ENCODE assay signal across 15 mouse cellular contexts in the genomic region with DNA sequence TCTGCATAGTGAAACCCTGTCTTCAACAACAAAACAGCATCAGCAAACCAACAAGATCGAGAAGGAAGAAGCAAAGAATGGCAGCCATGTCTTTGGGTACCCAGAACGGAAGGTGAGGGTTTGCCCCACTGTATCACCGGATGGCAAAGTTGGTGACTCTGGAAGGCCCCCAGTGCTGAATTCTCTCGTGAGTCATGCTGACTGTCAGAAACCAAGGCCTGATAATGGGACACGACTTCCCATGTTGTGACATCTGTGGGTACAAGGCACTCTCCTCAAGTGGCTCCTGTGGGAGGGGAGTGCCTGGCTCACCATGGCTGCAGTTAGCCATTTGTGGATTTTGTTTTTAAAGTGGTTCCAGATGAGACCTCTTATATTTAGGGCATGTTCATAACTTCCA. TPM values are rescaled to one million over a fixed set of nuclear protein-coding genes. Genes with fewer than 3 reads are reported as not detected.
"Had no signal": no experiment of that assay in that cellular context is flagged by ENCODE, and none has a peak within 500 bp of the region (broad histone marks: within the 10 kb centered on the region; RNA-seq: fewer than 3 reads in every experiment).

No protein-coding gene starts in this region.

- DNase-seq: kidney, adult 18-20 months; kidney, postnatal 10 days; layer of hippocampus, postnatal 36 days; lung, adult 18-20 months; lung, postnatal 36 days; right cerebral cortex, adult 18-20 months; right cerebral cortex, postnatal 25 days; thymus, postnatal 36 days had no signal

- H3K4me2 ChIP-seq: limb, embryonic 13.5 days; midbrain, embryonic 13.5 days; neural tube, embryonic 15.5 days had no signal

- H3K9me3 ChIP-seq: limb, embryonic 13.5 days; midbrain, embryonic 13.5 days; neural tube, embryonic 15.5 days had no signal

- H3K4me3 ChIP-seq: limb, embryonic 13.5 days; midbrain, embryonic 13.5 days; myocyte; neural tube, embryonic 15.5 days had no signal

- H3K9ac ChIP-seq: limb, embryonic 13.5 days; liver, embryonic 14.5 days; midbrain, embryonic 13.5 days; neural tube, embryonic 15.5 days had no signal

- H3K27ac ChIP-seq: limb, embryonic 13.5 days; liver, embryonic 14.5 days; midbrain, embryonic 13.5 days; neural tube, embryonic 15.5 days had no signal

- H3K4me1 ChIP-seq: limb, embryonic 13.5 days; neural tube, embryonic 15.5 days had no signal

- ATAC-seq: midbrain, embryonic 13.5 days had no signal

RNA-seq across cellular contexts. Expression of gene Slc6a4, which starts 7.6 kb away (rescaled TPM):
- total RNA-seq: layer of hippocampus, postnatal 36 days; left cerebral cortex, adult 8-10 months; left cerebral cortex, postnatal 25 days had no signal
- polyA plus RNA-seq: myocyte had no signal
